Mouse (Mus musculus): ENCODE data around the gene Dop1b.

DNA sequence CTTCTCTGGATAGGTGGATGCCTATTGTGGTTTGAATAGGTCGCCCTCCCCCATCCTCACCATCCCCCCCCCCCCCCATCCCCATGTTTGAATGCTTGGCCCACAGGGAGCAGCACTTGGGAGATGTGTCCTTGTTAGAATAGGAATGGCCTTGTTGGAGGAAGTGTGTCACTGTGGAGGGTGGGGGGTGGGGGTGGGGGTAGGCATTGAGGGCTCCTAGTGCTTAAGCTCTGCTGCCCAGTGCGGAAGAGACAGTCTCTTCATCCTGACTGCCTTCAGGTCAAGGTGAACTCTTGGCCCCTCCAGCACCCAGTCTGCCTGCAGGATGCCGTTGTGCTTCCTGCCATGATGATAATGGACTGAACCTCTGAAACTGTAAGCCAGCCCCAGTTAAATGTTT lies 110.0 kb downstream of the Dop1b start:
- no peak for TF ChIP-seq CTCF (IDR thresholded peaks at IDR 0.05; ENCODE audit: control insufficient read depth, insufficient read depth, insufficient replicate concordance, low read depth, low read length)
- TF ChIP-seq POLR2A (IDR thresholded peaks at IDR 0.05; ENCODE audit: control insufficient read depth, low read depth, low read length): no peak

All from testis, adult 2 months (tissue).